Mouse (Mus musculus) layer of hippocampus, adult 8-10 months (tissue): ENCODE data around the gene Rabep1. TPM values are rescaled to one million over a fixed set of nuclear protein-coding genes. Genes with fewer than 3 reads are reported as not detected.

Experiments
- DNase-seq, 2 experiments: peaks; one replicate each; pipeline ENCODE4 v3.0.0; 2022; ENCODE audit warnings: low spot score in 2 of 2
- total RNA-seq, 4 experiments: library from RNA; stranded (reverse); gene quantifications; 2 replicates each; pipeline ENCODE4 v1.2.4; 2022

Gene Rabep1
- 100 to 1,000 TPM; 114 to 117 (median 116) TPM for total RNA-seq

GRCm38 (mm10) chr11:70844559-70845456, at the start of gene Rabep1:
TSS of gene Rabep1 (plus strand) at chr11:70844778.
- DNase-seq, result peak; percentile 82 to 90

- no peak for DNase-seq
These were observed 42.2 kb upstream of the Rabep1 start for GRCm38 (mm10) chr11:70802208-70802864.

- no peak for DNase-seq
These were observed 41.7 kb upstream of the Rabep1 start for GRCm38 (mm10) chr11:70802865-70803261.

GRCm38 (mm10) chr11:70803711-70804200, 40.8 kb upstream of the Rabep1 start:
- no peak for DNase-seq

- DNase-seq, result no peak
These were observed 40.2 kb upstream of the Rabep1 start for GRCm38 (mm10) chr11:70804395-70804794.

- DNase-seq, result no peak
These were observed 38.9 kb upstream of the Rabep1 start for GRCm38 (mm10) chr11:70805641-70806175.

- no peak for DNase-seq
These were observed 37.9 kb upstream of the Rabep1 start for GRCm38 (mm10) chr11:70806697-70807096.

- no peak for DNase-seq
These were observed 36.9 kb upstream of the Rabep1 start for GRCm38 (mm10) chr11:70807630-70808029.

GRCm38 (mm10) chr11:70808101-70808500, 36.5 kb upstream of the Rabep1 start:
- DNase-seq, result no peak

GRCm38 (mm10) chr11:70809011-70809410, 35.6 kb upstream of the Rabep1 start:
- DNase-seq, result no peak

- DNase-seq, result no peak
These were observed 33.5 kb upstream of the Rabep1 start for GRCm38 (mm10) chr11:70811041-70811440.

- no peak for DNase-seq
These were observed 32.9 kb upstream of the Rabep1 start for GRCm38 (mm10) chr11:70811471-70812240.

- DNase-seq, result no peak
These were observed 32.2 kb upstream of the Rabep1 start, which contains the start of gene Scimp for GRCm38 (mm10) chr11:70812365-70812764. TSS of gene Scimp (minus strand) at chr11:70812586.

- no peak for DNase-seq
These were observed 29.5 kb upstream of the Rabep1 start for GRCm38 (mm10) chr11:70815071-70815470.

- DNase-seq, result peak; percentile 21 to 65
These were observed 29.0 kb upstream of the Rabep1 start for GRCm38 (mm10) chr11:70815498-70816078.

GRCm38 (mm10) chr11:70816770-70817169, 27.8 kb upstream of the Rabep1 start:
- no peak for DNase-seq

- DNase-seq, result no peak
These were observed 24.5 kb upstream of the Rabep1 start for GRCm38 (mm10) chr11:70820120-70820519.

- DNase-seq, result no peak
These were observed 22.6 kb upstream of the Rabep1 start for GRCm38 (mm10) chr11:70821728-70822591.

- DNase-seq, result no peak
These were observed 18.4 kb upstream of the Rabep1 start for GRCm38 (mm10) chr11:70826207-70826606.
